Mouse (Mus musculus) frontal cortex, postnatal 36 days (tissue): ENCODE data around the gene Cyp2d9.
"Not testable (repeated sequence)": the region's sequence is repeated elsewhere in the genome, so short reads cannot be mapped to it uniquely, and the experiment has no call there.

ENCODE experiments used
- DNase-seq, 2 experiments: peaks; one replicate each; pipeline ENCODE4 v3.0.0; 2022; ENCODE audit warnings: low spot score in 2 of 2

Cyp2d9 gene

DNA sequence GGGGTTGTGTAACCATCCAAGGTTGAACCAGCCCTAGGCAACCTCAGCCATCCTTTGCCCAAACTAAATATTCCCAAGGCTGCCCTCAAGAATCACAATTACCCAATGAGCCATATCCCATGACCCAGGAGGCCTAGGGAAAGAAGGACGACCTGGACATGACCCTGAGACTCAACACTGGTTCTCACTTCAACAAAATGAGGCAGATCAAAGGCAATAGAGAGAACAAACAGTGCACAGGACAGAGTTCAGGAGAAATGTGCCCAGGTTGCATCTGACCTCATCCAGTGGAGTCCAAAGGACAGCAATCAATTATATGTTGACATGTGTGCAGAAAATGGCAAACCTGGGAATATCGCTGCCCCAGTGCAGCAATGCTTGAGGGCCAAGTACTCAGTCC, 16.8 kb downstream of the Cyp2d9 start:
- DNase-seq, result not testable (repeated sequence)

DNA sequence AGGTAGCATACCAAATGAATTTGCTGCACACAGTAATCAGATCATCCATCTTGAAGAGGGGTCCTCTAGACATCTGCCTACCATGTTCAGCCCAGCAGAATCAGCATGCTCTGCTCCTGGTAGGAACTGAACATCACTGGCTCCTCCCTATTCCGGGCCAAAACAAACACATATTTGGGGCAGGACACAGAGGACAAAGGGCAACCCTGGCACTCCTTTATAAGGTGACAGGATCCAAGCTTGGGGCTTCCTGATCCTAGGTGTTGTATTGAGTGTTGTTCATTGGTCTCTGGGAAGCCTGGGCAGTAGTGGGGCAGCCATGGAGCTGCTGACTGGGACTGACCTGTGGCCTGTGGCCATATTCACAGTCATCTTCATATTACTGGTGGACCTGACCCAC, 18.9 kb downstream of the Cyp2d9 start:
- not testable (repeated sequence) for DNase-seq

DNA sequence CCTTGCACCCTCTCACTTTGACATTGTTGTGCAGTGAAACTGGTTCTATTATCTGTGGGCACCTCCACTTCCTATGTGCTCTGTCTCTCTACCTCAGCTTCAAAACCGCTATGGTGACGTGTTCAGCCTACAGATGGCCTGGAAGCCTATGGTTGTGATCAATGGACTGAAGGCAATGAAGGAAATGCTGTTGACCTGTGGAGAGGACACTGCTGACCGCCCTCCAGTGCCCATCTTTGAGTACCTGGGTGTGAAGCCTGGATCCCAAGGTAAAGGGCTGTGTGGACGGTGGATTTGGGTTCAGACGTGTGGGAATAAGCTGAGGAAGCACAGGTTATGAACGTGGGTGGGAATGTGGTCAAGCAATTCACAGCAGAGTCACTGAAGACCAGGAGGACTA, 20.3 kb downstream of the Cyp2d9 start:
- not testable (repeated sequence) for DNase-seq

DNA sequence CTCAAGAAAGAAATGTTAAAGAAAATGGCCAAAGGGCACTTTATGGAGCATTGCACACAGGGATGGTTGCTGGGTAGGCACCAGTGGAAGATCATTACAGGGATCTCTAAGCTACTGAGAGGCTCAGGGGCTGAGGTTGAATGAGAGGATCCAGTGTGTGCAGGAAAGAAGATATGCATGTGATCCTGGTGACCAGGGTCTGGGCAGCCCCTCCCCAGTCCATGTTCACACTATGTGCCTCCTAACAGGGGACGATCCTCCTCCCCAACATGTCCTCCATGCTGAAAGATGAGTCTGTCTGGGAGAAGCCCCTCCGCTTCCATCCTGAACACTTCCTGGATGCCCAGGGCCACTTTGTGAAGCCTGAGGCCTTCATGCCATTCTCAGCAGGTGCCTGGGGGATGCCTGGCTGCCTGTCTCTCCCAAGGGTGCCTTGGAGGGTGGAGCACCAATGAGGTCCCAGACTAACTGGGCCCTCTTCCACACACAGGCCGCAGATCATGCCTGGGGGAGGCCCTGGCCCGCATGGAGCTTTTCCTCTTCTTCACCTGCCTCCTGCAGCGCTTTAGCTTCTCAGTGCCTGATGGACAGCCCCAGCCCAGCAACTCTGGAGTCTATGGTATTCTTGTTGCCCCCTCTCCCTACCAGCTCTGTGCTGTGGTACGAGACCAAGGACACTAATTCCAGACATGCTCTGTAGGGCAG, 23.0 kb downstream of the Cyp2d9 start:
- DNase-seq, result not testable (repeated sequence)

DNA sequence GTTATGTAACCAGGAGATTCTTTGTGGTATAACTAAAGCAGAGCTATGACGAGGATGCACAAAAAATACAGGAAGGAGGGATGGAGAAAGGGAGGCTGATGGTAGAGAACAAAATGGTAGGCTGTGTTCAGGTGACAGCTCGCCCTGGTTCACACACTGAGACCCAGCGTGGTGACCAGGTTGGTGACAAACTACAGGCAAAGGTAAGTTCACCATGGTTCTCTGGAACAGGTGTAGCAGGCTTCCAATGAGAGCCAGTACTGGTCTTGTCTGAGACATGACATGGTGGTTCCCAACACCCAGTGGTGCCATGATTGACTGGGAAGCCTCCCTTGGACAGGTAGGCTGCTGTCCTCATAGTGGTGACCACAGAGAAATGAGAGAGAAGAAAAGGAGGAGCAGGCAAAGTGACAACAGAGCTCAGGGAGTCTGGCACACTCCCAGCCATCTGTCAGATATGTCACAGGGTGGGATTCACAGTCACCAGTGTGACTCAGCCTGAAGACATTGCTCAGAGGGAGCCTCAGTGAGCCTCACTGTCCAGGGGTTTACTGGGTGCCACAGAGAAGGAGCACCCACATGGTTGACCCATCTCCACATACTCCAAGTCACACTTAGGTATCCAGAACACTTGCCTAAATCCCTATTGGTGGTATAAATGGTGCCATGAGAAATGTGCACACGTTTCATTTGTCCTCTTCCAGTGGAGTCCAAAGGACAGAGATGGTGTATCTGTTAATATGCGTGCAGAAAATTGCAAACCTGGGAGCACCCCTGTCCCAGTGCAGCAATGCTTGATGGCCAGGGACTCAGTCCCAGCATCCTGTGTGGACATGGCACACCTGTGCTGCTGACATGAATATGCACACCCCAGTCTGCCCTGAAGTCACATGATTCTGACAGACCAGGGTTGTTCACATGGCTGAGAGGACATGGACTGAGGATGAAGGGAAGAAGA, 24.1 kb downstream of the Cyp2d9 start:
- no peak for DNase-seq

DNA sequence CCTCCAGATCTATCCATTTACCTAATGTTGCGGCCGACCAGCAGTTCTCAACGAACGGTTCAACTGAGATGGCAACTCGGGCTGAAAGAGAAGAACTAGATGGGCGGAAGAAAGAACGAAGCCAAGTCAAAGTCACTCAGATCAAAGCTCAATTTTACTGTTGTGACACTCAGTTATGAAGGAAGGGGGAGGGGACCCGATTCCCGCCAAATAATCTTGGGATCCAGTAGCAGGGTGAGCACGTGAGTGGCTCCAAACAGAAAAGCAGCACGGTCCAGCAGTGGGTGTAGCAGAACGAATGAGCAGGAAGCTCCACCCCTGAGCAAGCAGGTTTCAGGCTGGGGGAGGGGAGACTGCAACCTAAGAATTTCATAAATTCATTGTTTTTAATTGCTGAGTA, 26.0 kb downstream of the Cyp2d9 start:
- DNase-seq, result not testable (repeated sequence)

DNA sequence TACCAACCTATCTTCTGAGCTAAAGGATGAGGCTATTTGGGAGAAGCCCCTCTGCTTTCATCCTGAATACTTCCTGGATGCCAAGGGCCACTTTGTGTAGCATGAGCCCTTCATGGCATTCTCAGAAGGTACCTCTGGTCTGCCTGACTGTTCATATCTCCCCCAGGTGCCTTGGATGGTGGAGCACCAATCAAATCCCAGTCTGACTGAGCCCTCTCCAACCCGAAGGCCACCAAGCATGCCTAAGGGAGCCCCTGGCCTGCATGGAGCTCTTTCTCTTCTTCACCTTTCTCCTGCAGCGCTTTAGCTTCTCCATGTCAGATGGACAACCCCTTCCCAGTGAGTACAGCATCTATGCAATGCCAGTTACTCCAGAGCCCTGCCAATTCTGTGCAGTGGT, 31.5 kb downstream of the Cyp2d9 start:
- no peak for DNase-seq

DNA sequence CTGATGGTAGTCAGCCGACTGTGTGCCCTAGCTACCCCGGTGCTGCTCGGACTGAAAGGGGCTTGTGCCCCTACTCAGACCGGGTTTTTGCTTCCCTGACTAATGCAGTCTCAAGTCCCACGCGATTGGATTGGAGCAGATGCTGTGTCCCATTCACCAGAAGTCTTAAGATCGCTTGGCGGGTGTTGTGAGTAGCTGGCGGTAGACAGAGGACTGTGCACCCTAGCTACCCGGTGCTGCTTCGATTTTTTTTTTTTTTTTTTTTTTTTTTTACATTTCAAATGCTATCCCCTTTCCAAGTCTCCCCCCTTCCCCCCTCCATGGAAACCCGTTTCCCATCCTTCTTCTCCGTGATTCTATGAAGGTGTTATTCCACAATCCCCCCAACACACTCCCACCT, 61.0 kb downstream of the Cyp2d9 start:
- DNase-seq, result not testable (repeated sequence)
